Mouse (Mus musculus) spleen, postnatal 10 days (tissue): ENCODE measurements around the gene Adamts5.
A peak's percentile ranks its signal among the peaks of the same experiment; 100 is the strongest.

Experiments used
- DNase-seq, 2 experiments: peaks; one replicate each; pipeline ENCODE4 v3.0.0; 2021 to 2022; ENCODE audit warnings: low spot score in 2 of 2

Adamts5 gene

DNA sequence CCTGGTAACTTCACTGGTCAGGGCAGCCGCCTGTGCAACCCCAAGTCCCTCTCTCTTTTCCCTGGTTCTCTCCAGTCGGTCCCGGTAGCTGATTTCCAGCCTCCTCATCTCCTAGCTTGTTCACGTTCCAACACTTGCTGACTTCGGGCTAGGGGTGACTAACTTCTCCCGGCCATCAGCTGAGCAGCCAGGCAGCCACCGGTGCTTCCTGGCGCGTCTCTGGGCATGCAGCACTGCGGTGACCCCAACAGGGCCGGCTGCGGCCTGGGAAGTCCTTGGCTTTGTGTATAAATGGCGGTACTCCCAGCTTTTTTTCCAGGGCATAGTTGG, at the start of gene Adamts5:
Gene Adamts5, minus strand, starts transcription at position 248 of the 330 bp plus-strand sequence.
- no peak for DNase-seq

DNA sequence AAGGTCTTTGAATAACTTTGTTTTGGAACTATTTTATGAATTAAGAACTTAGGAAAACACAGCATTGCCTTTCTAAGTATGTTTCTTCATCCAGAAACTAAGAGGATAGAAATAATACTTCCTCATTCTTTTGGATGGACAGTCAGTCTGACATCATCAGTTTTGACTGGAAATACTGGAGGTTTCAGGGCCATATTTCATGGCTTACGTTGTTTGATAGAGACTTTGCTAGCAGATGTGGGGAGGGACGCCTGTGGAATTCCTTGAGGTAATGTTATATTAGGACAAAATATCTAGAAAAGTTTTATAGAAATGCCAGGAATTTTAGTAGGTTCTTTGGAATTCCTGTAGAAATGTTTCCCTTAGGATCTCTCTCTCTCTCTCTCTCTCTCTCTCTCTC, 48.7 kb upstream of the Adamts5 start:
- no peak for DNase-seq

DNA sequence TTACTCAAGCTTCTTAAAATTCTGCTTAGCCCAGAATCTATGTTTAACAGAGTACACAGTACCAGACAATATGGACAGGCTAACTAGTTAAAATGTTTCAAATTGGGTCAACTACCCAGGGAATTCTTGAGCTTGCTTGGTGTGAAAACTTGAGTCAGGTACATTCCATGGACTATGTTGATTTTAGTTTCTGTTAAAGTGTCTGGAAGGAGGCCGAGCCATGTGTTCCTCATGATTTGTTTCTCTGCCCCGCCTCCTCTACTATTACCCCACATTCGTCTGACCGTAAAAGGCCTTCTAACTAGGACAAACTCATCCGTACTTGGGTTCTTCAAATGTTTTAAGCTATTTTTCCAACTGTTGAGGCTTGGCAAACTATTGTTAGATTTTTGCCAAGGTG, 24.4 kb upstream of the Adamts5 start:
- no peak for DNase-seq

DNA sequence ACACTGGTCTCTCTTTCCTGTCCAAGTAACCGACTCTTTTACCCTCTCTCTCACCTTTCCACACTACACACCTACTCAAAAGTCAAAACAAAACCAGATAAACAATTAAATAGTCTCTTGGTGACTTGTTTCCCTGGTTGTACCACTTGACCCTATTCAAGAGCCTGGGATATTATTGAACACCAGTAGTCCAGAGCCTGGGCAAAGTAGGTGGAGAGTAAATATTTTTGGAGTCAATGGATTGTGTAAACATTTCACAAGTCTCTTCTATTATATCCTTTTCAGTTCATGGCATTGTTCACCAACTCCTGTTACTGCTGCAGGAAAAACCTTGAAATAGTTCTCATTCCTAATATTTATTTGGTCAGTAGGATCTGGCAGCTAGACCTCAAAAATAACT, 20.8 kb upstream of the Adamts5 start:
- DNase-seq = no peak

DNA sequence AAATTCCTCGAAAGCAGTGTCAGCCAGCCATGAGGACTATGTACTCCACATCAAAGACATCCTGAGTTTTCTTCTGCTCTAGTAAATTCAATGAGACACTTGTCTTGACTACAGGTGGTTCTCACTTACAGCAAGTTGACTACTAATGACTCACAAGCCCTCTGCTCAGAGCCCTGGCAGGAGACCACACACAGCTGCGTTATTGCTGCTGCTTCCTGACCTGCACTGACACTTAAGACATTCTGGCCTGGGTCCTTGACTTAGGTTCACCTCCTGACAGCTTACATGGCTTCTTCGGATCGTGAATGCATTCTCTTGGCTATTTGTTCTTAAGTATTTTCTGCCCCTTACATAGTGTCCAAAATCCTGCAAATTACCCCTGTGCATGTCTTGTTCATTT, 18.5 kb upstream of the Adamts5 start:
- DNase-seq = no peak

DNA sequence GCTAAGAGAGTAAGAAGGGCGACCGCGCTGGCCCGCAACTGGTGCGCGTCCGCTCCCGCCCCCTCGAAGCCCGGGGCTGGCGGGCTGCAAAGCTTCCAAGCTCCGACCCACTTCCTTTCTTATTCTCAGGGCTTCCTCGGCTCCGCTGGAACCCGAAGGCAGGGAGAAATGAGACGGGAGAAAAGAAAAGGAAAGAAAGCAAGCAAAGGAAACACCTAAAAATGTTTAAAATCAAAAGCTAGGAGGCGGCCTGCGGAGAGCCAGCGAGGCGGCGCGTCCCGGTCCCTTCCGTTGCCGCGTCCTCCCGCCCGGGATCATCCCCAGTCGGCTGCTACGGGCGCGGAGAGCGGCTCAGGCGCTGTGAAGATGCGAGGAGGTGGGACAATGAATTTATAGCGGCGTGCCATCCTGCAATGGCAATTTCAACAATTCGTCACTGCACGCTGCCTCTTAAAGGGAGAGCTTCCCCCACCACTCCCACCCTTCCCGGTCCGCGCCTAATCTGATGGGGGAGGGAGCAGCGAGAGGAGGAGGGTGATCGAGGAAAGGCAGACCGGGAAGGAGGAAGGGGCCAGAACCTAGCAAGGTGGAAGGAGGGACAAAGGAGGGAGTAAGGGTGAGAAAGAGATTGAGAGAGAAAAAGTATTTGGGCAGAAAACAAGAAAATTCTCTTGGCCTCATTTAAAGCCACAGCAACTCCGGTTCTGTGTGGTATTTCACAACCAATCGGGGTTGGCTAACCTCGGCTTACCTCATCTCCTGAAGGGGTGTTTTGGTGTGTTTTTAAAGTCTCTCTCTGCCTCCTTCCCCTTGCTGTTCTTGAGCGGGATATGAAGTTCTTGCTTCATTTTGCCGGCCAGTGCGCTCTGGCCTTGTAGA, 687 bp downstream of the Adamts5 start:
- DNase-seq = peak in 1 of 2 experiments; percentile 13

DNA sequence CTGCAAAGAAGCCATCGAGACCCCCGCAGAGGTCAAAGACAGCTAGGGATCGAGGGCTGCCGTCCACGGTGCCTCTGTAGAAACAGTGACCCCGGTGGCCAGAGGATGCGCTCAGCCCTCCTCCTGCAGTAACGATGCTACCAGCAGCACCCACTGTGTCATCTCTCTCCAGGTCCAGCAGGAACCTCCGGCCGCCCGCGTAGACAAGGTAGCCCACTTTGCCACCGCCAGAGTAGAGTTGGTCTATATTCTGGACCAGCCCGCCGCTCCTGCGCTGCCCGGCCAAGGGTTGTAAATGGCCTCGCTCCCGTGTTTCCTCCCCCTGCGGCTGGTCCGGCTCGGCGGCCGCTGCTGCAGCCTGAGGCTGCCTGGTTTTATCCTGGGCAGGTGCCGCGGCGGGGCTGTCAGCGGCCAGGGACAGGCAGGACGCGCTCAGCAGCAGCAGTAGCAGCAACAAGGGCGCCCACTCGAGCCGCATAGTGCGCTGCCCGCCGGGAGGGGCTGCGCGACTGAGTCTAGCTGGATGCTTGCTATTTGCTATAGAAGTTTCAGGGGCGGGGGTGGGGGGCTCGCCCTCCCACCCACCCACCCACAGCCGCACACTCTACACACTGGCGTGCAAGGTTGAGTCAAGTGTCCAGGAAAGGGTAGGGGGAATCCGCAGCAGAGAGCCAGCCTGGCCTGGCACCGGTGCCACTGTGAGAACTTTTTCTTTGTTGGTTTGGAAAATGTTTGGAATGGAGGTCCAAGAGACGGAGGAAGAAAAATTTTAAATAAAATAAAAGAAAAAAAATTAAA, 1.6 kb downstream of the Adamts5 start:
- DNase-seq = no peak

DNA sequence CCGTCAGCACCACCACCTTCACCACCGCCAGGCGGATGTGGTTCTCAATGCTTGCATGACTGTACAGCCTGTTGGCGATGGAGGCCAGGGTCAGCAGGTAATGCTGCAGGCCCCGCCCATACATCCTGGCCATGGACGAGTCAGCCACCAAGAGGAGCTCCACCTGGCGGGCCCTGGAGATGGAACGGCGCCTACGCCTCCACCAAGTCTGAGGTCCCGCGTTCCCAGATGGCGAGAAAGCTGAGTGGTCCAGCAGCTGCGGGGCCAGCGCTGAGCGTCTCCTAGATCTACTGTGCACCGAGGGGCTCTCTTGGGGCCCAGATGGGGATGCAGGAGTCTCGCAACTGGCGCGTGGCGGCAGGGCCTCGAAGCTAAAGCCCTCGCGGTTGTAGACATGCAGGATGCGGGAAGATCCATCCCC, 2.3 kb downstream of the Adamts5 start:
- no peak for DNase-seq

DNA sequence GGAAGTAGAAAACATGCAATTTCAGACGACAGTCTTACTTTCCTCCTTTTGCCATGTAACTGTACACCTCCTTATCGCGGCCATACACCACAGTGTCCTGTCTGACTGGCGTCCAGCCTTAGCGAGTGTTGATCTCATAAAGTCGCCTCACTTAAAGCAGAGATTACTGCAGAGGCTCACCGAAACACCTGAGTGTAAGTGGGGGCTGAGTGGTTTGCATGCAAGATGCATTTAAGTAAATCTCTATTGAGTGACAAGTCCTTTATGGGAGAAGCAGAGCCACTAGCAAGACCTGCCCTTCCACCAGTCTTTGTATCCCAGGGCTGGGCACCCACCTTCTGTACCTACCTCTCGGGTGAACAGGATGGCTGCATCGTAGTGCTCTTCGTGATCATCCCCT, 2.8 kb downstream of the Adamts5 start:
- no peak for DNase-seq

DNA sequence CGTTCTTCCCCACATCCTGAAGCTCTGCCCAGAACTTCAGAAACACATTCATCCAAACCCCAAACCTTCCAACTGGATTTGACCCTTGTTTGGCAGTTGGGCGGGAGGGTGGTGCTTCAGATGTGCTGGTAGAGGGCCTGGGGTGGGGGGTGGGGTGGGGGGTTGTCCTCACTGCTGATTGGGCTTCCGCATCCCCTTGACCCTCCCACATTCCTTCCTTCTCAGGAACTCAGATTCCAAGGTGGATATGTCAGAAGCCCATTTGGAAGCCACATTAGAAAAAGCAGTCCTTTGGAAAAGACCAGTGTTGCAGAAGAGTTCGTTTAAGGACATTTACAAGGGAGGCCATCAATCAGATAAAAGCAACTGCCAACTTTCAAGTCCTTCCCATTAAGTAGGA, 3.2 kb downstream of the Adamts5 start:
- DNase-seq = no peak

DNA sequence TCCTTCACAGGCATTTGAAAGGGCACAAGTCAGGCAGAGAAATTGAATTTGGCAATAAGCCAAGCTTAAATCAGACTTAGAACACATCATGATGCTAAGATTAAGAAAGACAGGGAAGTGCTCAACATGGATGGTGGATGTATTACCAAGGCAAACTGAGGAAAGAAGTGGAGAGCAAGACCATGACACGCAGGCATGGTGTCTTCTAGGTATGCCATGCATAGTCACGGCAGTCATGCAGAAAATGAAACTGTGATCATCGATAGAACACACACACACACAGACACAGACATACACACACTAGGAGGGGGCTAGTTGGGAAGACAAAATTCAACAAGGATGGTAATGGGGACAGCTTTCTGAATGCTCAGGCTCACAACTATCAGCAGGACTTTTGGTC, 3.8 kb downstream of the Adamts5 start:
- DNase-seq = no peak

DNA sequence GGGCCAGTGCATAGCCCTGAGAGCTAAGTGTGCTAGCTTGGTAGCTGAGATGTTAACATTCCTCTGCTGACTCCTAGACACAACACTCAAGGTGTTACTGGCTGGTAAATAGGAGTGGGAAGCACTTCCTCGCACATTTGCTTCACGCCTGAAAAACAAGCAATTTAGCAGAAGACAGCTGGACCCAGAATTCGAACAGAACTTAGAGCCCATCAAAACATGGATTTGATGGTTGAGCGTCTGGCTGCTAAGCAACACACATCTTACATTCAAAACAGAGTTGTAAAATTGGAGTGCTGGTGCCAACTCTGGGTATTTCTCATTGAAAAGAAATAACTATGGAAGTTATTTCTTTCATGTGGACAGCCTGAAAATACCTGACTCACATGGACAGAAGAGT, 5.7 kb downstream of the Adamts5 start:
- no peak for DNase-seq

DNA sequence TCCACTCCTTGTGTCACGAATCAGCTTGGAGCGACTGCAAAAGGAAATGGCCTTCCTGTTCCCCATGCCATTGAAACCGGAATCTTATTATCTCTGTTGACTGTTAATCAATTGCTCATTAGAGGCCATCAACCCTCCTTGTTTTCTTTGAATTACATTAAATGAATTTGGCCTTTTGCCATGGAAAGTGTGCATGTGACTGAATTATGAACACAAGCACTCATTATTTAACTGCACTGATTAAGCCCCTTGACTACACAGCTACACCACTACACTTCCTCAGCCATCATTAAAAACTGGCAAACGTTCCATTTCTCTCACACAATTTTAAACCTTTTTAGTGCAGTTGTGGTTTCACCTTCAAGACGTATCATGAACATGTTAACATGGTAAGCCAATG, 11.8 kb downstream of the Adamts5 start:
- no peak for DNase-seq

DNA sequence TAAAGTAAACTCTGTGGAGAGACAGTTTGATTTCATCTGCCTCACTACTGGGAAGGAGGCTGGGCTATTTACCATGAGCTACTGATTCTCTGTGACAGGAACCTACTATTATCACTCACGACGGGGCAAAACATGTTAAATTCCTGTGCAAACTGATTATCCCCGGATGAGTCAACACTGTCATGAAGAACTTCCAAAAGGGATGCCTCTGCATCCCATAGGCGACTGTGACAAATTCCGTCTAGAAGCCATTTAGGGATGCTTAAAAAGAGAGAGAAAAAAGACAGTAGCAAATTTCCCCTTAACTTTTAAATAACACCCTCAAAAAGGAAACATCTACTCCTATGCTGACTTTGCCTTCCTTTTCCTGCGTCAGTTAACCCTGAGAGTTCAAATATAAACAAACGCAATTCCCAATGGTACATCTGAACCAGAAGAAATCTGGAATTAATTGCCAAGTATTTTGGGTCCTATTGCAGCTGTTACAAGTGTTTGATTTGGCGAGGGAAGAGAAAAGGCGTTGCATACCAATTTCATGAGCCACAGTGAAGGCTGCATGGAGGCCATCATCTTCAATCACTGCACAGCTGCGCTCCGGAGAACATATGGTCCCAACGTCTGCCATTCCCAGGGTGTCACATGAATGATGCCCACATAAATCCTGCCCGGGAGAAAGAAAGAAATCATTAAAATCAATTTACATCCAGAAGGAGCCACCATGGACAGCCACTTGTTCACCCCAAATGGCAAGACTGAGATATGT, 14.2 kb downstream of the Adamts5 start:
- DNase-seq = no peak

DNA sequence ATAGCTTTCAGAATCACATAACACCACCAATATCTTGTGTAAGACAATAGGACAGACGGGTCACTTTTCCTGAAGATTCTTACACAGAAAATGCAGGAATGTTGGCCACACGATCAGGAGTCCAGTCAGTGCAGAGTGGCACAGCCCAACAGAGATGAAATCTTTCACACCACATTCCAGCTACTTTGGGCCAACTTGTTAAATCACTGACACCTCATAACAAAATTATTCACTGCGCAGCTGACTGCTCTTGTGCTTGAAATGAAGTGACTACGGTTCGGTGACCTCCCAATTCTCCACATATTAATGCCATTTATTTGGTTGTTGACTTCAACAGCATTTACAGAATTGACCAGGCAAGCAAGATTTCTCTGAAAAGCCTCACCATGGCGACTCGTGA, 22.6 kb downstream of the Adamts5 start:
- no peak for DNase-seq

DNA sequence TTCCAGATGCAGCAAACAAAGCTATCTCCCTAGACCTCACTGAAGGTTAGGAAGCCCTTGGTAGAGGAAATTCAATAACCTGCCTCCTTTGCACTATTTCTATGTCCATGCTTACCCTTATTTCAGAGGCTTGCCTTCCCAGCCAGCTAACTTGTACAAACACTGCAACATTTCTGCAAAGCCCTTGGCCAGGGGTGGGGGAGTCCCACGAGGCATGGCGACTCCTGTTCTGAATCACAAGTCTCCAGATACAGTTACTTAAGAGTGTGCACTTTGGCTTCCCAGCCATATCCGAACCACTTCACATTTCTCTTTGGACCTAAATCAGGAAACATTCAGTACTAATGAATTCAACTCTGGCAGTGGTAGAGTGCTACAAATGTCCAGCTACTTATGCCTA, 27.5 kb downstream of the Adamts5 start:
- no peak for DNase-seq

DNA sequence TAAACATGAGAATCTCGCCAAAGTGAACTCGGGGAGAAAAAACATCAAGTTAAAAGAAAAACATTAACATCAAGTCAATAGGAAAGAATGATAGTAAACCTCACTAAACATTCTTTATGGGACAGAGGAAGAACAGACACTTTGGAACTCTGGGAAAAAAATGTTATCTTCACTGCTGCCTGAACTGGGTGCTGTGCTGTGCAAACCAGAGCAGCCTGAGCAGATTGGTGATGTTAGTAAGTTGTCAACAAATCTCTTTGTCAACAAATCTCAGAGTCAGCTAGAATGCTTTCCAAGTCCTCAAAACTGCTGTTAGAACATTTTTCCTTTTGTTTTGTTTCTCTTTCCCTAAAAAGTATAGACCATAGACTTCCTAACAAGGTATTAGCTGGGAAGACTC, 29.7 kb downstream of the Adamts5 start:
- DNase-seq = no peak

DNA sequence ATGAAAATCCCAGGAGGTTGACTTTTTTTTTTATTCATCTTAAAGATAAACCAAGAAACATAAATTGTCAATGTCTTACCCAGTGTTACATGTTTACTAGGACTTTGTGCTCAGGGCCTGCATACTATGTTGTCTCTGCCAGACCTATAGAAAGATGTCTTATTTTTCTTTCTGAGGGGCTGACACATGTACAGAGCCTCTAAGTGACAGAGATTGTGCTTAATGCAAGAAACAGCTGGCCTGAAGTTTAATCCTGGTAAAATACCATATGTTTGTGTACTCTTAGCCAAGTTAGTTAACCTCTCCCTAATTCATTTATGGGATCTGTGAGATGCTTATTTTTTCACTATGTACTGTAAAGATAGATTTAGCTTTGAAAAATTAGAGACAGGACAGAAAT, 30.4 kb downstream of the Adamts5 start:
- DNase-seq = no peak

DNA sequence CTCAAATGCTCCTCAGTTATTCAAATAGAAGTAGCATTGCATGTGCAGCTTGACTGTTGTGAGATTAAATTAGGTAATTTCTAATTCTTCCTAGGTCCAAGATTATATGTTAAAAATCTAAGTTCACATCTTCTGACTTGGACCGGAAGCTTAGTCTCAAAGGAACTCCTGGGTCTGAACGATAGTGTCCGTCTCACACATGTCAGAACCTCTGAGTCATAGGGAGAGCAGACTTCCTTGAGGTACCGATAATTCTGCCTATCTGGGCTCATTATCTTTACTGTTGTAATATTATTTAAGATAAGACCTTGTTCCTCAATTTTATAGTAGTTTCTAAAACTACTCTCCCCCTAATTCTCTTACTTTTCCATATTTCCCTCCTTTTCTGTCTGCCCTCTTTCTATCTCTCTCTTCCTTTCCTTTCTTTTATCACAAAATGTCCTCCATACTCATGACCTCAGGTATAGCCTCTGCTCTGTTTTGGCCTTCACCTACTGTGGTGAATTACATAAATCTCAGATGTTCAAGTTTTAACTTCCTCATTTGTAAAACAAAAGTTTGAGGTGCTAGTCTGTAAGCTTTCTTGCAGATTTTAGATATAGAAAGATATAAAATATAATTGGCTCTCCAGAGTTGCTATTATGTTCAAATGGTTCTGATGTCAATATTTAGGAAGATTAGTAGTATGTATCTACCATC, 36.8 kb downstream of the Adamts5 start:
- DNase-seq = no peak

DNA sequence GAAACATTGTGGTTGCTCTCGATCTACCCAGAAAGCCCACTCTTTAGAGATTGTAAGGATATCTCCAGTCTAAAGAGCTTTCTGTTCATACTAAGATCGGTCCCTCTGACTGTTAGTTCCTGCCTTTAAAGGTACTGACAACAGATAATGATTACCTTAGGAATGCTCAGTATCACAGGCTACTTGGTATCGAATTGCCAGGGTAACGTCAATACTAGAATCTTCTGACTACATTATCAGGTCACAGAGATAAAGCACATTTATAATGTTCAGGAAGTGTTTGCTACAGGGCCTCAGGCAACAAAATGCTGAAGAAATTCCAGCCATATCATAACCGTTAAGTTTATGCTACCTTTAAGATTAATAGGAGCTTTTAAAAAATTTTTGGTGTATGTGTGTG, 47.1 kb downstream of the Adamts5 start:
- no peak for DNase-seq

DNA sequence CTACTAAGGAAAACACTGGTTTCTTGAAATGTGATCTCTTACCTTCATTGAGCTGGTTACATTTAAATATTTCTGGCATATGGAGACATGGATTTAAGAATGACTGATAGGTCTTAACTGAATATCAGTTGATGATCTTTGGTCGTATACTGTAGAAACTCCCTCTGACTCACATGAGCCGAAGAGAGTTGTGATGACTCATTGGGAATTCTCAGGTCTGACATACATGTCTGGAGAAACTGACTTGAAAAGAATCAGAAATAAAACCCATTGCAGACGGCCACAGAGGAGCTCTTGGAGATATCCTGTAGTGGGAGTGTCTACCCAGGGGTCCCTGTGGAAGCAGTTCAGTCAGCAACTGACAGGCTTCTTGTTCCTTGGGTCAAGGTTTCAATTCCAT, 74.6 kb downstream of the Adamts5 start:
- no peak for DNase-seq
